Comparison of ENCODE assay signal across 12 mouse cellular contexts in the genomic region with DNA sequence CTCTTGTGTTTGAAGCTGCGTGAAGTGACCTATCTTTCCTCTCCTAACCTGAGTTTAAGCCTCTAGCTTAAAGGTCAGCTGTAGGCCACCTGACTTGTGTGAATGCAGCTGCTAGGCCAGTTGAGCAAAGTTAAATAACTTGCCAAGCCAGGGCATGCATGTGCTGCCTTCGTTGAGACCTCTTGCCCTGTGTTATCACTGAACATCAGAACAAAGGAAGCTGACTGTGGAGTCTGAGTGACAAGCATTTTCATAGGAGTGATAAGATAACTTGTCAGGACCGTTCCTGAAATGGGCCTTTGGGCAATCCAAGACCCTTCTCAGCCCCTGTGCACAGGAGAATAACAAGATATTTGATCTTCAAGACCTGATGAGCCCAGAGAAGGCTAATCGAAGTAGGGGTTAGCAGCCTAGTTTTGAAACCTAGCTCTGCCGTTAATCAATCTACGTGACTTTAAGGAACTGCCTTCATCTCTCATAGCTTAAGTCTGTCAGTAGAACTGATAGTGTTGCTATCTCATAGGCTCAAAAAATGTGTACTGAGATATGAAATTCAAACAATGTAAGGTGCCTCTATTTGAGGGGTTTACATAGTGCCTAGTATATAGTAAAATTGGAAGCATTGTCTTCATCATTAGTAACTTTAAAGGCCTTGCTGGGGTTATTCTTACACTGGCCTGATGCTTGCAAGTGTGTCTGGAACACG.
DNase-seq lines count a peak whose midpoint lies in the region; ATAC-seq and TF ChIP-seq lines count a peak whose summit lies in the region.
"Had no signal": no experiment of that assay in that cellular context is flagged by ENCODE, and none has a peak within 500 bp of the region (broad histone marks: within the 10 kb centered on the region; RNA-seq: fewer than 3 reads in every experiment).

No protein-coding gene starts in this region.

- intact Hi-C loops in left cerebral cortex, postnatal 10 days (cut with DNase I) = no loop called here

- H3K9ac ChIP-seq in heart, embryonic 11.5 days (ENCODE audit: low read depth, low read length) = no peak overlapping the region
- no peak overlapping the region for H3K9ac ChIP-seq in lung, embryonic 14.5 days
- no peak overlapping the region for H3K9ac ChIP-seq in lung, postnatal 0 days (replicated peaks; ENCODE audit: low read depth)
- H3K9ac ChIP-seq: forebrain, postnatal 0 days; hindbrain, embryonic 14.5 days; limb, embryonic 15.5 days; midbrain, embryonic 13.5 days had no signal

- peak overlapping the region; percentile 51; the same call in 1 of the 2 replicates for H3K27ac ChIP-seq in heart, embryonic 11.5 days (ENCODE audit: low read depth, low read length)
- peak overlapping the region; percentile 89; the same call in 1 of the 2 replicates for H3K27ac ChIP-seq in lung, embryonic 14.5 days (ENCODE audit: low read depth)
- no peak overlapping the region for H3K27ac ChIP-seq in lung, postnatal 0 days (ENCODE audit: low read length)
- H3K27ac ChIP-seq: hindbrain, embryonic 14.5 days; limb, embryonic 15.5 days; midbrain, embryonic 13.5 days had no signal

- TF ChIP-seq CTCF in lung, embryonic 14.5 days (IDR thresholded peaks at IDR 0.05; ENCODE audit: low read depth) = no peak
- TF ChIP-seq CTCF in lung, postnatal 0 days (IDR thresholded peaks at IDR 0.05) = no peak

- peaks cover 41% of the 10 kb centered on the region for H3K4me1 ChIP-seq in heart, embryonic 11.5 days (ENCODE audit: control insufficient read depth, insufficient read depth, low read length)
- H3K4me1 ChIP-seq in lung, embryonic 14.5 days (ENCODE audit: insufficient read depth) = peaks cover 30% of the 10 kb centered on the region
- H3K4me1 ChIP-seq in lung, postnatal 0 days (ENCODE audit: insufficient read depth, low read depth, low read length) = peaks cover 9% of the 10 kb centered on the region; the same call in 1 of the 2 replicates

- no peak overlapping the region for H3K4me3 ChIP-seq in heart, embryonic 11.5 days (ENCODE audit: low read depth, low read length)
- H3K4me3 ChIP-seq in lung, embryonic 14.5 days (ENCODE audit: low read depth, low read length) = no peak overlapping the region
- H3K4me3 ChIP-seq in lung, postnatal 0 days (ENCODE audit: low read depth, low read length) = no peak overlapping the region
- H3K4me3 ChIP-seq: limb, embryonic 15.5 days; midbrain, embryonic 13.5 days had no signal

- H3K36me3 ChIP-seq in heart, embryonic 11.5 days (ENCODE audit: control insufficient read depth, insufficient read depth, low read length) = no peaks in the 10 kb centered on the region
- H3K36me3 ChIP-seq in lung, embryonic 14.5 days (ENCODE audit: insufficient read depth) = no peaks in the 10 kb centered on the region
- no peaks in the 10 kb centered on the region for H3K36me3 ChIP-seq in lung, postnatal 0 days (ENCODE audit: insufficient read depth, low read length)
- H3K36me3 ChIP-seq: limb, embryonic 15.5 days; midbrain, embryonic 13.5 days had no signal

- ATAC-seq in heart, embryonic 11.5 days (replicated peaks; ENCODE audit: insufficient number of reproducible peaks, low FRiP score, low TSS enrichment) = no peak
- ATAC-seq in lung, embryonic 14.5 days (ENCODE audit: insufficient read depth) = no peak
- no peak for ATAC-seq in lung, postnatal 0 days
- ATAC-seq in common myeloid progenitor, adult 5-6 weeks (replicated peaks; ENCODE audit: low read depth, poor library complexity, severe bottlenecking) = 0 out of 2 replicates have a peak, but pooled peaks have one; percentile 22
- ATAC-seq in megakaryocyte-erythroid progenitor cell, adult 5-6 weeks (replicated peaks; ENCODE audit: low FRiP score, low TSS enrichment, poor library complexity, severe bottlenecking) = peak; percentile 73
- ATAC-seq: forebrain, postnatal 0 days; midbrain, embryonic 13.5 days had no signal

- no peaks in the 10 kb centered on the region for H3K9me3 ChIP-seq in heart, embryonic 11.5 days (replicated peaks; ENCODE audit: control insufficient read depth, low read length)
- H3K9me3 ChIP-seq in lung, embryonic 14.5 days (ENCODE audit: low read depth, low read length) = no peaks in the 10 kb centered on the region
- H3K9me3 ChIP-seq in lung, postnatal 0 days (ENCODE audit: low read length) = no peaks in the 10 kb centered on the region
- H3K9me3 ChIP-seq: limb, embryonic 15.5 days; midbrain, embryonic 13.5 days had no signal

- DNase-seq in heart, adult 18-20 months = no peak
- DNase-seq in lung, embryonic 14.5 days = no peak
- no peak for DNase-seq in lung, postnatal 0 days (ENCODE audit: low spot score)
- no peak for DNase-seq in natural killer cell, adult 2 months (ENCODE audit: low spot score in 2 of 2)
- DNase-seq in left cerebral cortex, postnatal 10 days (ENCODE audit: extremely low spot score in 1 of 2, low spot score in 2 of 2) = no peak
- DNase-seq: forebrain, postnatal 0 days had no signal

- WGBS in heart, embryonic 11.5 days (ENCODE audit: insufficient replicate concordance) = 19% methylated on average over 7 of the region's 7 CpGs
- WGBS in lung, embryonic 14.5 days = 38% methylated on average over 7 of the region's 7 CpGs
- WGBS in lung, postnatal 0 days = 48% methylated on average over 7 of the region's 7 CpGs

- H3K27me3 ChIP-seq in heart, embryonic 11.5 days (ENCODE audit: control insufficient read depth, insufficient read depth, low read length) = no peaks in the 10 kb centered on the region
- H3K27me3 ChIP-seq in lung, embryonic 14.5 days (ENCODE audit: insufficient read depth, low read length) = no peaks in the 10 kb centered on the region
- H3K27me3 ChIP-seq in lung, postnatal 0 days (replicated peaks; ENCODE audit: insufficient read depth, low read length) = no peaks in the 10 kb centered on the region
- H3K27me3 ChIP-seq: limb, embryonic 15.5 days; midbrain, embryonic 13.5 days had no signal

- H3K4me2 ChIP-seq in heart, embryonic 11.5 days = no peak overlapping the region
- H3K4me2 ChIP-seq in lung, embryonic 14.5 days = no peak overlapping the region
- H3K4me2 ChIP-seq in lung, postnatal 0 days (replicated peaks; ENCODE audit: low read depth, low read length) = no peak overlapping the region
- H3K4me2 ChIP-seq: hindbrain, embryonic 14.5 days; limb, embryonic 15.5 days; midbrain, embryonic 13.5 days had no signal

- TF ChIP-seq EP300 in lung, postnatal 0 days (IDR thresholded peaks at IDR 0.05) = no peak

Comparison
In these comparisons a context has a peak if more than half of its experiments do, and no peak if none do; other contexts are left out.
1. ATAC-seq: peak in common myeloid progenitor, adult 5-6 weeks (single experiment) and megakaryocyte-erythroid progenitor cell, adult 5-6 weeks (single experiment); none in heart, embryonic 11.5 days (single experiment), lung, embryonic 14.5 days (single experiment) and lung, postnatal 0 days (single experiment).